Mouse (Mus musculus) skeletal muscle tissue, adult 2 months (tissue): Measurements from ENCODE around the gene 1810055G02Rik.
A peak's percentile ranks its signal among the peaks of the same experiment; 100 is the strongest.

ENCODE experiments used
- DNase-seq: peaks from one replicate; pipeline ENCODE4 v3.0.0-alpha.2; 2012; ENCODE audit warnings: low read depth, low spot score

Gene 1810055G02Rik

DNA sequence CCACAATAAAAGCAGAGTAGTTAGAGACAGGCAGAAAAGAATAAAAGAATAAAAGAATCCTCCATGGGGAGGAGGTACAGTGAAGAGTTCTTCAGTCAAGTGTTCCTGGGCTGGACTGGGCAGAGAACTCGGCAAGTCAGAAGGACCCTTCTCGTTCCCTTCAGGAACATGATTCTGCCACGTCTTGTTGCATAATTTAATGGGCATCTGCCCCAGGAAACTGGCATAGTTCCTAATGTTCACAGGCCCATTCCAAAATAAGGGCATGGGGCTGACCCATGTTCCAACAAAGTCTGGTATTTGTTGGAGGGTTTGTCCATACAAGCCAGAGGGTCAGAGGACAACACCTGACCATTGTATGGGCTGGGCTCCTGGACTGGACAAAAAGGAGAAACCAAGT, 13.1 kb upstream of the 1810055G02Rik start:
- DNase-seq = no peak

GRCm38 (mm10) chr19:3695471-3695870, 12.6 kb upstream of the 1810055G02Rik start:
- DNase-seq = no peak

- DNase-seq = no peak
Observed at GRCm38 (mm10) chr19:3695976-3696375, 12.1 kb upstream of the 1810055G02Rik start.

GRCm38 (mm10) chr19:3698035-3698434, 10.1 kb upstream of the 1810055G02Rik start:
- DNase-seq = no peak

- DNase-seq = peak; percentile 69
Observed at GRCm38 (mm10) chr19:3699508-3700438, 8.3 kb upstream of the 1810055G02Rik start.

- DNase-seq = no peak
Observed at GRCm38 (mm10) chr19:3702460-3702859, 5.6 kb upstream of the 1810055G02Rik start.

GRCm38 (mm10) chr19:3706258-3706657, 1.8 kb upstream of the 1810055G02Rik start:
- no peak for DNase-seq

DNA sequence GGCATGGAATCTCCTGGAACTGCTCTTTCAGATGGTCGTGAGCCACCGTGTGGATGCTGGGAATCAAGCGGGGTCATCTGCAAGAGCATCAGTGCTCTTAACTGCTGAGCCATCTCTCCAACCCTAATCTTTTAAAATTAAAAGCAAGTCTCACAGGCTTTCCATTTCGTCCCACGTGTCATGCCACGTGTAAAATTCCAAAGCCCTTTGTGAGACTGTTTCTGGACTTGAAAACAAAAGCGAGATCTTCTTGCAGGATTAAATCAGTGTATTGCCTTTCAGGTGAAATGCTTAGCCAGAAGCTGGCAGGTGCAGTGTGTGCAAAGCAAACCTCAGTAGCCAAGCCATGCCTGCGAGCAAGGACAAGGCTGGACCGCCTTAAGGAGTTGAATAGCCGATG, 540 bp upstream of the 1810055G02Rik start:
- peak; percentile 46 for DNase-seq

DNA sequence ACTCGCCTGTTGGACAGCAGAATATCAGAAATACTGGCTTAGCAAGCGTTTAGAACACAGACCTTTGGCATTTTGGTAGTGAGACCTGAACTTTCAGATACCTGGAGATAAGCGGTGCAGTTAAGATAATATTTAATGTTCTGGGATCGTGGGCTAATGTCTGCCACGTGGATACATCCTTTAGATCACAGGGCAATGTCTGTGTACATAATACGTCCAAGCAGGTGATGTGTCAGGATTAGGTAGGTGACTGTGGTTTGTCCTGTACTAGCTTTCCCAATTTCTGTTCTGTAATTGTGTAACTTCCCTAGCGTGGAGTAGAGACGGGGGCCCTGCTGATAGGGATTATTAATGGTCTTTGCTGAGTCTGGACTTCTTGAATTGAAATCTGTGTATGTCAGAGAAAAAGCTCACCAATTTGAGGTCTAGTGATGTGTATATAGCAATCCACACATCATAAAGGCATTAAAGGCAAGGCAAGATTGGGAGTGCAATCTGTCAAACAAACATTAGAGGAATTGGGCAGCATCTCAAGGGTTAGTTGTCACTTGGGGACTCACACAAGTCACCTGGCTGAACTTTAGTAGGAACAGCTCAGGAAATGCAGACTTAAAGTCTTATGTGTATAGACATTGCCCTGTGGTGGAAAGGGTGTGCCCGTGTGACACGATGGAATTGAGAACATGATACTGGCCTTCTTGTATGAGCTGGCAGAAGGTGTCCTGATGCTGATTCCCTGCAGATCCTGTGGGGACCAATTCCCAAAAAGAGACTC, 1.1 kb downstream of the 1810055G02Rik start:
- no peak for DNase-seq

- DNase-seq = no peak
Observed at GRCm38 (mm10) chr19:3710436-3710835, 2.3 kb downstream of the 1810055G02Rik start.

GRCm38 (mm10) chr19:3714381-3714780, 6.3 kb downstream of the 1810055G02Rik start:
- no peak for DNase-seq

DNA sequence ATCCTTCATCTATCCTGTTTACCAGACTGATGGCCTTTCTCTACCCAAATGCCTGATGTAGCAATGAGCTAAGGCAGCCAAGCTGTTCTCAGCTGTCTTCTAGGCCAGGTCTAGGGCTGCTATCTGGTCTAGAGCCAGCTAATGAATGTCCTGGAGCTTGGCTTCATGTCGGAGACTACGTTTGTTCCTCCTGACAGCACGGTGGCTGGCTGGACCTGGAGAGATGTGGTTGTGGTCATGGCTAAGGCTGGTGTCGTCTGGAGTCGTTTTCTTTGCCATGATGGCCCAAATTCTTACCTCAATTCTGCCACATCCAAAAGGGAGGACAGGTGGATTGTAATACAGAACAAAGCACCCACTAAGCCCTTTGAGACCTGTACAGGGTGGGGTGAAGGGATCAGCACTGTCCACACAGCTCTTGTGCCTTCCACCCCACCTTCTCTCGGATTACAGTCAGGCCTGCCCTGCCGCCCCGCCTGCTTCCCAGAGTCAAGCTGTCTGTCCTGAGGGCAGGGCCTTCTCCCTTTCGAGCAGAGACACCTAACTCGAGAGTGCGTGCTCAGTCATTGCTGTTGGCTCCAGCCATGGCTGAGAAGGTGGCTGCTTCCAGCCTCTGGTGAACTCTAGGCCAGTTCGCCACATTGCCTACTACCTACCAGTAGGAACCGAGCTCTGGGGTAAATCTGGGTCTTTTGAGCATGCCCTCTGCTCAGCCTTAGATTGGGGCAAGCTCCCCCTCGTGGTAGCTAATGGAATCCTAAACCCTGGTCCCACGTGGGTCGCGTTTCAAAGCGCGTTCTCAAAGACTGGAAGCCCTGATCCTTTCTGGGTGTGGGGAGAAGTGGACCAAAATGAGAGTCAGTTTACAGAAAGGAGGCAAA, 10.6 kb downstream of the 1810055G02Rik start:
- no peak for DNase-seq

DNA sequence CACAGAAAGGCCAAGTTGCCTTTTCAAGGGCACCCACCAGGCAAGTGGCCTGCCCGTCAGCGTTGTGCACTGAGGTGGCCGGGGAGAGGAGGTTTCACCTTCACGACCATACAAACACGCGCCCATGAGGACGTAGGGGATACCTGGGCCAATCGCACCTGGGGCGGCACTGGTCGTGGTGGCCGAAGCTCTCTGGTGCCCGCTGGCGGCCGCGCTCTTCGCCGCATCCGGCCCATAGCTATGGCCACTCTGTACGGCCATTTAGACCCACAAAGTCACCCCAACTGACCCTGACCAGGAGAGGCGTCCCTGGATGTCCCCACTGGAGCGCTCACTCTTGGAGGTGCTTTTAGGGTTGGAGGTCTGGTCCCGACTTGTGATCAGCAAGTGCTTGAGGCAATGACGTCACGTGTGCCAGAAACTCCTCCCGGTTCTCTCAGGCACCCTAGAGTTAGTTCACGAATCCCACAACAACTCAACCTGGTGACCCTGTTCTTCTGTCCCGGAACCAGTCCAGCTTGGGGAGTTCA, 11.3 kb downstream of the 1810055G02Rik start:
- no peak for DNase-seq

DNA sequence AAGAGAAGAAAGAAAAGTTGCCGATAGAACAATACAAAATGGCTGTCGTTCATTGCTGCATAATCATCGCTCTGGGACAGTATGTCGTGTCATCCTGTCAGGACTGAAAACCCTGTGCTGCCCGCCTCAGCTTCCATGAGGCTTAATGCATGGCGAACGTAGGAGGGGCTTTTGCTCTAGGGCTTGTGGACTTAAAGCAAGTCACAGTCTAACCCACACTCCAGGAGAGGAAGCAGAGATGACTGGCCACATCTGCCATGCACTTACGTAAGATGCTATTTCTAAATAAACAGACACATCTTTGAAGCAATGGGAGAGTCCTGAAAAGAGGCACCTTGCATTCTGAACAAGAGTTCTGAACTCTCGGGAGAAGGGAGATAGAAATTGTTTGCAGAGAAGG, 15.1 kb downstream of the 1810055G02Rik start:
- DNase-seq = no peak

DNA sequence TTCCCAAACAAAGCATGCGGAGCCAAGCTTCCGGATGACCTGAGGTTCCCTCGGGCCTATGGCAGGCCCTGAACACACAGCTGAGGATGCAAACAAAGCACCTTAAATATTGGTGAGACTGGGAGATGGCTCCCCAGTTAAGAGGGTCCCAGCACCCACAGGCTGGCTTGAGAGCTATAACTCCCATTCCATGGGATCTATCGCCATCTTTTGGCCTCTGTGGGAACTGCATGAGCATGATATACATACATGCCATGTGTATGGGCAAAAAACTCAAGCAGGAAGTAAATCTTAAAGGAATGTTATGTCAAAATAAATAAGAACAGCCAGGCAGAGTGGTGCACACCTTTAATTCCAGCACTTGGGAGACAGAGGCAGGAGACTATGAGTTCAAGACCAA, 15.8 kb downstream of the 1810055G02Rik start:
- no peak for DNase-seq

DNA sequence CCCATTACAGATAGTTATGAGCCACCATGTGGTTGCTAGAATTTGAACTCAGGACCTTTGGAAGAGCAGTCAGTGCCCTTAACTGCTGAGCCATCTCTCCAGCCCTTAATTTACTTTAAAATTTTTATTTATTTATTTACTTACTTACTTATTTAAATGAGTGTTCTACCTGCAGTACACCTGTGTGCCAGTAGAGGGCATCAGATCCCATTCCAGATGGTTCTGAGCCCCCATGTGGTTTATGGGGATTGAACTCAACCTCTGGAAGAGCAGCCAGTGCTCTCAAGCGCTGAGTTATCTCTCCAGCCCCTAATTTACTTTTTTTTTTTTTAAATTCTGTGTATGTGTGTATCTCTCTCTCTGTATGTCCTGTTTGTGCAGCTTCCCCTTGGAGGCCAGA, 16.7 kb downstream of the 1810055G02Rik start:
- peak; percentile 58 for DNase-seq

- no peak for DNase-seq
Observed at GRCm38 (mm10) chr19:3728901-3729300, 20.8 kb downstream of the 1810055G02Rik start.

DNA sequence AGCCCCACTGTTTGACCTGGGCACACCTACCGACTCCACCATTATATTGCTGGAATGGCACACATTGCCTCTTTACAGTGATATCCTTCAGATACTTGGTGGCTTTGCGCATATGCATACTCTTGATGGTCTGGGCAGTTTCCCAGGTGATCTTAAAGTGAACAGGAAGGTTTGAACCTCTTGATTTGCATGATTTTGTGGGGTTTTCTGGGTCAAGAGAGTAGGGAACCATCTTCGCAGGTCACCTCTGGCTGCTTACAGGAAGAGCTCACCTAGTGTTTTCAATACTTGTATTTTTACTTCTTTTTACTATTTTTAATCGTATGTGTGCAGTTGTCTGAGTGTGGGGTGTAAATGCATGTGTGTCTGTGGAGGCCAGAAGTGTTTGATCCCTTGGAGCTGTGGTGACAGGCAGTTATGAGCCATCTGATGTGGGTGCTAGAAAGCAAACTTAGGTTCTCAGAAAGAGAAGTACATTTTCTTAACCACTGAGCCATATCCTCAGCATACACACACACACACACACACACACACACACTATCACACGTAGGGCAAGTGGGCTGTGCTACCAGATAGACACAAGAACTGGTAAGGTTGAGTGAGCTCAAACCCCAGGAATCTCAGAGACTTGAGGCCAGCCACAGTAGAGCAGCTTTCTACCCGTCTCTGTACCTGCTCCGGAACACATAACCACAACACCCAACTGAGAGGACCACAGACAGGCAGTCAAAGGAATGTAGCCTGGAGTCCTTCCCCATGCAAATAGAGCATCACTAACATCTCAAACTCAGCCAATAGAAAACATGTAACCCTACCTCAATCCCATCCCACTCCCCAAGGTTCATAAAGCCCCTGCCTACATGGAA, 22.9 kb downstream of the 1810055G02Rik start:
- DNase-seq = no peak

- DNase-seq = no peak
Observed at GRCm38 (mm10) chr19:3736001-3736400, 27.9 kb downstream of the 1810055G02Rik start.

DNA sequence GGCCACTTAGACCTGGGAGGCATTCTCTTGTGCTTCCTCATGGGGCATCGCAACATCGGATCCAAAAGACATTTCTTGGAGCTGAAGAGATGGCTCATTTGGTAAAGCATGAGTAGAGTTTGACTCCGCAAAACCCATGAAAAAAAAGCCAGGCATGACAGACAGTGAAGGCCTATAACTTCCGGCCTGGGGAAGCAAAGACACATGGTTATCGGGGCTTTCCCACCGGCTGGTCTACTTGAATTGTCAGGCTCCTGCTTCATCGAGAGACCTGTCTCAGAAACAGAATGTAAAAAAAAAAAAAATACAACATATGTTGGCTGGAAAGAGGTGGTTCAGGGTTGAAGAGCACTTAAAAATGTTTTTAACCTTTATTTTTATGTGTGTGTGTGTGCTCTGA, 31.6 kb downstream of the 1810055G02Rik start:
- DNase-seq = no peak
